Mouse (Mus musculus): Measurements from ENCODE around the gene Tm9sf4. TPM values are rescaled to one million over a fixed set of nuclear protein-coding genes. Genes with fewer than 3 reads are reported as not detected.

Tm9sf4 gene
- polyA plus RNA-seq, 1 experiment from 2014 or later, result 74.5 TPM

DNA sequence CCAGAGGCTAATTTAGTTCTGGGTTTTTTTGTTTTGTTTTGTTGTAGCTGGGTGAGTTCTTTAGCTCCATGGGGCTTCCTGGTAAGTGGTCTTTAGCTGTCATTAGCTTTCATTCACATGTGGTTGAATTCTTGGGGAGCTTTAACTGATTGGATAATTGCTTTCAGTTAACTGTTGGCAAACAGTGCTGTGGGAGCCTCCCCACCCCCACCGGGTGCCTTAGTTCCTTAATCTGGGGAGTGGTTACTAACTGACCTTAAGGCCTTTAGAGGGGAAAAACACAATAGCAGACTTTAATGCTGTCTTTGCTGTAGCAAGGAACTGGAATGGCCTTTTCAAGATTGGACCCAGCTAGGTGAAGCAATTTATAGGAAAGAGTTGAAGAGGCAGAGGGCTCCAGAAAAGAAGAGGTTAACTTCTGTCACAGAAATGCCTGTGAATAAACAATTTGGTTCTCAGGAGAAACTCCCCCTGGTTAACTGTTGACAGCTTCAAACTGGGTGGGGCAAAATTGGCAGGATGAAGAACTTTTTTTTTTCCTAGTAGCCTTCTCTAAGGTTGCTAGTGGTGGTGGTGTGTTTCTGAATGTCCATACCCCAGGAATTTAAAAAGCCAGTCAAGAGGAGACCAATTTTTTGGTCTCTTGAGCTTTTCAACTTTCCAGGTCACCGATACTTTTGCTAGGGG lies 7.2 kb downstream of the Tm9sf4 start:
- DNase-seq (ENCODE audit: low spot score), result no peak
- Histone ChIP-seq H3K9me3 (no peaks in the 10 kb centered on the region), H3K4me3 (no peak overlapping the region), H3K4me1 (replicated peaks) (peaks cover 26% of the 10 kb centered on the region), H3K27ac (no peak overlapping the region), H3K27me3 (ENCODE audit: insufficient read depth, poor library complexity, severe bottlenecking) (peaks cover 6% of the 10 kb centered on the region; the same call in 1 of the 2 replicates), H3K36me3 (peaks cover 43% of the 10 kb centered on the region)
- 10% methylated on average over 2 of the region's 2 CpGs for WGBS

DNA sequence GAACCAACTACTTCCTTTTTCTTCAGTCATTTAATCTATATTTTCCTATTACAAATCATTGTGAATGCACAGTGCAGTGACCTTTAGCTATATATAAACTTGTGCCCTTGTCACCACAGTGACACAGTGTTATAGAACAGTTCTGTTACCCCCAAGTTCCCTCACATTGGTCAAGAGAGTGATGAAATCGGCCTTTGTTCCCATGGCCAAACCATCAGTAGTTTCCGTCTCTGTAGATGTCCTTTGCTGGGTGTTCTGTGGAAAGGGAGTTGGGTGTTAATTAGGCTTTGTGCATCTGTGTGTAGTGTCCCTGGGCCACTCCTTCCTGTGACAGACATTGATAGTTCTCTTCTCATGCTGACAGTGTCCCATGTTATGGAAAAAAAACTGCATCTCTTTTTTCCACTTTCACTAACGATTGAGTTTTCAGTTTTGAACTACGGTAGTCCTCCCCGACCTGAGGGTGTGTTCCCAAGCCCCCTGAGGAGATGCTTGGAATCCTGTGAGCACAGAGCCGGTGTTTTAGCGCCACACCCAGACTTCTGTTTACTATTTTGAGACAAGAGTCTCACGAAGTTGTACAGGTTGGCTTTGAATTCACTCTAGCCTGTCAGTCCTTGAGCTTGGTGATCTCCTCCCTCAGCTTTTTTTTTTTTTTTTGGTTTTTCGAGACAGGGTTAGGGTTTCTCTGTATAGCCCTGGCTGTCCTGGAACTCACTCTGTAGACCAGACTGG lies 9.6 kb downstream of the Tm9sf4 start:
- 88% methylated on average over 9 of the region's 9 CpGs for WGBS
- H3K4me3 ChIP-seq, result no peak overlapping the region
- 0 out of 2 replicates have a peak, but pooled peaks cover 6% of the 10 kb centered on the region for H3K27me3 ChIP-seq (ENCODE audit: insufficient read depth, poor library complexity, severe bottlenecking)
- peaks cover 26% of the 10 kb centered on the region for H3K4me1 ChIP-seq (replicated peaks)
- H3K36me3 ChIP-seq, result peaks cover 31% of the 10 kb centered on the region
- DNase-seq (ENCODE audit: low spot score), result no peak
- H3K9me3 ChIP-seq, result no peaks in the 10 kb centered on the region
- H3K27ac ChIP-seq, result no peak overlapping the region

DNA sequence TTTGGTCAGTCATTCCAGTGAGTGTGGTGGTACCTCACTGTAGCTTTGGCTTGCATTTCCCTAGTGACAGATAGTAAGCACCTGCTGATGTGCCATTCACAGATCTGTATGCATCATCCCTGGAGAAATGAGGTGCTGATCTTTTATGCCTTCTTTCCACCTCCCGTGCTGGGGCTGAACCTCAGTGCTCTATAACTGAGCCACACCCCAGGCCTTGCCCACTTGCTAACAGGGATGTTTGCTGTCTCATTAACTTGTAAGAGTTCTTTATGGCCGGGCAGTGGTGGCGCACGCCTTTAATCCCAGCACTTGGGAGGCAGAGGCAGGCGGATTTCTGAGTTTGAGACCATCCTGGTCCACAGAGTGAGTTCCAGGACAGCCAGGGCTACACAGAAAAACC lies 10.9 kb downstream of the Tm9sf4 start:
- H3K4me1 ChIP-seq (replicated peaks), result peaks cover 26% of the 10 kb centered on the region
- 0 out of 2 replicates have a peak, but pooled peaks cover 2% of the 10 kb centered on the region for H3K27me3 ChIP-seq (ENCODE audit: insufficient read depth, poor library complexity, severe bottlenecking)
- H3K36me3 ChIP-seq, result peaks cover 21% of the 10 kb centered on the region
- no peaks in the 10 kb centered on the region for H3K9me3 ChIP-seq
- H3K27ac ChIP-seq, result no peak overlapping the region
- no peak for DNase-seq (ENCODE audit: low spot score)
- whole genome bisulfite sequencing, result 95% methylated on average over 5 of the region's 5 CpGs
- no peak overlapping the region for H3K4me3 ChIP-seq

DNA sequence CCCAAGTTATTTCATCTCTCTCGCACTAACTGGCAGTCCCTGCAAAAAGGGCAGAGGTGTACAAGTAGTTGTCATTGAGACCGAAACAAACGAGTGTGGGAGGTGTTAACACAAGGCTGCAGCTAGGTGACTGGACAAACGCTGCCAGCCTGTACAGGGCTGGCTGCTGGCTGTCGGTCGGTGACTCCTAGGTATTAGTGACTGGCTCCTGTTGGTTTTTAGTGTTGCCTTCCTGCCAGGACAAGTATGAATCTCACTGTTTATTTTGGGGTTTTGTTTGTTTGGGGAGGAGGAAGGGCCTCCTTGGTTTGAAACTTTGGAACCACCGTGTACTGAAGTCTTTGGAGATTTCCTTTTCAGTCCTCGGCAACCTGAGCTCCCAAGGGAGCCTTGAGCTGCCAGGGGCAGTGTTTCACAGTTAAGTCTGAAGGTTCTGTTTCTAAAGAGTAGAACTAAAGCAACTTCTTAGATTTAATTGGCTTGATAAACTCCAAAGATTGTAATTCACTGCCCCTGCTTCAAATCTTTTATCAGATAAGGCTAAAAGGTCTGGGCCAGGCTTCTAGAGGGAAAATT lies 15.0 kb downstream of the Tm9sf4 start:
- Histone ChIP-seq H3K9me3 (no peaks in the 10 kb centered on the region), H3K27ac (no peak overlapping the region), H3K4me3 (no peak overlapping the region), H3K4me1 (replicated peaks) (peaks cover 6% of the 10 kb centered on the region; the same call in 1 of the 2 replicates), H3K36me3 (peaks cover 38% of the 10 kb centered on the region), H3K27me3 (ENCODE audit: insufficient read depth, poor library complexity, severe bottlenecking) (no peaks in the 10 kb centered on the region)
- WGBS, result 72% methylated on average over 8 of the region's 8 CpGs
- DNase-seq (ENCODE audit: low spot score), result no peak

DNA sequence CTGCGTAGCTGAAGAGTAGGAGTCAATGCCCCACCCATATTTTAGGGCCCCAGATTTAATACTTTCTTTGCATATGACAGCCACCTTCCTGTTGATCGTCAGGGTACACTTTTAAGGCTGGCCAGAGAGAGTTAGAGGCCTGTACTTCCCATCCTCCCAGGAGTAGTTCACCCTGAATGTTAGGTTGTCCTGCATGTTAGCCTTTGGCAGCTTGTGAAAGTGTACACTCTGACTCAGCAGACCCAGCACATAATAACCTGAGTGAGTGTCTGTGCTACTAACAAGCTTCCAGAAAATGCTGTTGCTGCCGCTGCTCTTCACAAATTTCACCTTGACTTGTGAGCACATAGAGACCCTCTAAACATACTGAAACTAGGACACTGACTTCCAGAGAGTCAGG lies 16.1 kb downstream of the Tm9sf4 start:
- no peak for DNase-seq (ENCODE audit: low spot score)
- Histone ChIP-seq H3K27me3 (ENCODE audit: insufficient read depth, poor library complexity, severe bottlenecking) (no peaks in the 10 kb centered on the region), H3K27ac (no peak overlapping the region), H3K4me1 (replicated peaks) (peaks cover 6% of the 10 kb centered on the region; the same call in 1 of the 2 replicates), H3K36me3 (peaks cover 38% of the 10 kb centered on the region), H3K9me3 (no peaks in the 10 kb centered on the region), H3K4me3 (no peak overlapping the region)
- 96% methylated on average over 3 of the region's 3 CpGs for WGBS

DNA sequence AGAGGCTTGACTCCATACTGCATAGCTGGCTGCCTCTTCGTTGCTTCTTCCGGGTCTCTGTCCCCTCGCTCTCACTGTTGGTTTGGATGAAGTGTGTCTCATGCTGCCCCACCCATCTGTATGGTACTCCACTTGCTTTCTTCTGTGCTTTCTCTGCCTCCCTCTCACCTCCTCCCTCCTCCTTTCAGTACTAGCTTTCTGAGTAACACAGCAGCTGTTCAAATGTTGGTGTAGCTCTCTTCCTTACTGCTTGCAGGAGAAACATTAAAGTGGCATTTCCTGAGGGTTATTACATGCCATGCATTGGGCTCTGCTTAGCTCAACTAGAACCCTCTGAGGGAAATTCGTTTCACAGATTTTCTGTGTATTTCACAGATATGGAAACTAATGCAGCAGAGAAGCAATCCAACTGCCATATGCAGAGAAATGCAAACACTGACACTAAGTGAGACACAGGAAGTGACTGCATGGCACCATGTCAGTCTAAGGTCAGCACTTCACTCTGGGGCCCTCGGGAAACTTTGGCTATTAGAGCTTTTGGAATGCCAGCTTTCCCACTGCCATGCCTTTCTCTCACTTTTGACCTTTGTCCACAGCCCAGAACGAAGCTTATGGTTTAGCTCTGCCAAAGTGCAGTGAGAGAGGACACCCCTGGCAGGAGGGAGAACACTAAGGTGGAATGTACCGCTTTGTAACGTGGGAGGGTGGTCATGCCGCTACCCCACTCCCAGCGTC lies 18.2 kb downstream of the Tm9sf4 start:
- DNase-seq (ENCODE audit: low spot score), result no peak
- H3K4me1 ChIP-seq (replicated peaks), result peaks cover 6% of the 10 kb centered on the region; the same call in 1 of the 2 replicates
- H3K4me3 ChIP-seq, result no peak overlapping the region
- no peak overlapping the region for H3K27ac ChIP-seq
- peaks cover 59% of the 10 kb centered on the region for H3K36me3 ChIP-seq
- H3K27me3 ChIP-seq (ENCODE audit: insufficient read depth, poor library complexity, severe bottlenecking), result no peaks in the 10 kb centered on the region
- H3K9me3 ChIP-seq, result no peaks in the 10 kb centered on the region
- 86% methylated on average over 10 of the region's 10 CpGs for WGBS

DNA sequence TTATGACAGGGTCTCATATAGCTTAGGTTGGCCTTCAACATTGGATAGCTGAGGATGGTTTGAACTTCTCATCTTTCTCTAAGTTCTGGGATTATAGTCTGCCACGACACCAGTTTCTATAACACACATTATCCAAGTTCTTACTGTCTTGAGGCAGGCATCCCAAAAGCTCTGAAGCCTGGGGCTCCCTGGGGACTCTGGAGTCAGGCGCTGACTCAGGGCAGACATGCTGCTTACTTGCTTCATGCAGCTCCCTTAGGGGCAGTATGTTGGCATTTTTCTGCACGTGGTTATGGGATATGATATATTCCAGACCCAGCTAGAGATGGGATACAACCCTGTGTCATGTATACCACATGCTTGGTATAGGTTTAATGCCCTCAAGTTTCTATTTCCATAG lies 18.9 kb downstream of the Tm9sf4 start:
- DNase-seq (ENCODE audit: low spot score), result no peak
- H3K9me3 ChIP-seq, result no peaks in the 10 kb centered on the region
- H3K27me3 ChIP-seq (ENCODE audit: insufficient read depth, poor library complexity, severe bottlenecking), result no peaks in the 10 kb centered on the region
- H3K4me1 ChIP-seq (replicated peaks), result peaks cover 6% of the 10 kb centered on the region; the same call in 1 of the 2 replicates
- no peak overlapping the region for H3K27ac ChIP-seq
- 90% methylated on average over 3 of the region's 3 CpGs for WGBS
- peaks cover 66% of the 10 kb centered on the region for H3K36me3 ChIP-seq
- H3K4me3 ChIP-seq, result no peak overlapping the region

DNA sequence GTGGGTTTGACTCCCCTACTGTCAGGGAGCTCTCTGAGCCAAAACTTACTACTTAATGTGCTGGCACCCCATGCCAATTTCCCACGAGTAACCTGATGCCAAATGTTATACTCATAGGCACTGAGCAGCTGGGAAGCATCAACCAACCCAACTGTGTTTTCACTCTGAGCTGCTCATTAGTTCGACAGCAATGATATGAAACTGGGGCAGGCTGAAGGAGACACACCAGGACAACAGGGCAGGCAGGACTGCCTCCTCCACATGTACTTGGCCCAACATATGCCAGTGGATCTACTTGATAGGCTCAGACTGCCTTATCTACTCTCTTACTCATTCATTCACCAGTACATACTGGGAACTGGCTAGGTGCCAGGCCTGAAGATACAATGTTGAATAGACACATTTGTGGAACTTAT lies 25.1 kb downstream of the Tm9sf4 start:
- H3K4me3 ChIP-seq, result no peak overlapping the region
- H3K27me3 ChIP-seq (ENCODE audit: insufficient read depth, poor library complexity, severe bottlenecking), result no peaks in the 10 kb centered on the region
- no peak overlapping the region for H3K27ac ChIP-seq
- peaks cover 100% of the 10 kb centered on the region for H3K36me3 ChIP-seq
- H3K4me1 ChIP-seq (replicated peaks), result no peaks in the 10 kb centered on the region
- 92% methylated on average over 2 of the region's 2 CpGs for WGBS
- no peaks in the 10 kb centered on the region for H3K9me3 ChIP-seq
- DNase-seq (ENCODE audit: low spot score), result no peak

DNA sequence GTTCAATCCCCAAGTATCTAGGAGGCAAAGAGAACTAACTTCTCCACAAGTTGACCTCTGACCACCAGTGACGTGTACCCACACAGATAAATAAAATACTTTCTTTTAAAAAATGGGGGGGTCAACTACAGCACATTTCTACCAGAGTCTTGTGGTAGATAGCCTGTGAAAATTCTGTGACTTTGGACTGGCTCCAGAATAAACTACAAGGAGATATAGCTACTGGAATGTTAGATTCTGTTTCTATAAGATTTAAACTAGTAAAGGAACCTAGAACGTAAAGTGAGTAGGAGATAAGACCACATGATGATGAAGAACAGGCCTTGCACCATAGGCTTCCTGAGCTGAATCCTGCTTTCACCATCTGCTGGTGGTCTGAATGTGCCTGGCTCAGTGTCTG lies 26.7 kb downstream of the Tm9sf4 start:
- Histone ChIP-seq H3K9me3 (no peaks in the 10 kb centered on the region), H3K4me1 (replicated peaks) (no peaks in the 10 kb centered on the region), H3K27ac (no peak overlapping the region), H3K27me3 (ENCODE audit: insufficient read depth, poor library complexity, severe bottlenecking) (no peaks in the 10 kb centered on the region), H3K4me3 (no peak overlapping the region), H3K36me3 (peaks cover 100% of the 10 kb centered on the region)
- whole genome bisulfite sequencing, result 95% methylated on average over 2 of the region's 2 CpGs
- DNase-seq (ENCODE audit: low spot score), result no peak

DNA sequence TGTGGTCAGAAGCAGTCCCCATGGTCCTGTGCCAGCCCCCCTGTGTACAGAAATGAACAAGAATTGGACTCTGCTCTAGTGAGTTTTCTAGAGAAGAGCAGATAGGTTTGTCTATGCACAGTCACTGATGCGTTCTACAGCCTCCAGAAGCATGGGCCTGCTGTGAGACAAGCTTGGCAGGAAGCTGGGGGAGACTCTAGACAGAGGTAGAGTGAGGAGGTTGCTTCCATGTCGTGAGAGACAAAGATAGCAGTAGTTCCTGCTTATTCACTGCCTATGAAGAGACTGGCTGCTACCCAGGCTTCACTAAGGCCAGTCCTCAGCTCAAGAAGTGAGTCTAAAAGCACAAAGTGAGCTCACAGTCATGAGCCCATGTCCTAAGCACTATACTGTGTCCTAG lies 30.1 kb downstream of the Tm9sf4 start:
- DNase-seq (ENCODE audit: low spot score), result no peak
- WGBS, result 89% methylated on average over 2 of the region's 2 CpGs
- Histone ChIP-seq H3K4me3 (no peak overlapping the region), H3K36me3 (peaks cover 98% of the 10 kb centered on the region), H3K27me3 (ENCODE audit: insufficient read depth, poor library complexity, severe bottlenecking) (no peaks in the 10 kb centered on the region), H3K9me3 (no peaks in the 10 kb centered on the region), H3K4me1 (replicated peaks) (no peaks in the 10 kb centered on the region), H3K27ac (no peak overlapping the region)

DNA sequence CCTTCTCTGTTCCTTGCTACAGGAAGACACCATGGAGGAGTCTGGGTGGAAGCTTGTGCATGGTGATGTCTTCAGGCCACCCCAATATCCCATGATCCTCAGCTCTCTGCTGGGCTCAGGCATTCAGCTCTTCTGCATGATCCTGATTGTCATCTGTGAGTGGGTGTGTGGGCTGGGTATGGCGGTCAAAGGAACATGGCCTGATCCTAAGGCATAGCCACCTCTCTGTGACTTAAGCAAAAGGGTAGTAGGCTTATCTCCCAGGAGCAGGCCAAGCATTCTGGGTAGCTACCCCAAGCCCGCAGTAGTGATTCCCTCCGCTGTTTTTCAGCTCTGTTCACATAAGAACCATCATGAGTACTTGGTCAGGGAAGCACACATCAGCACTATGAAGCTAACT lies 33.2 kb downstream of the Tm9sf4 start:
- Histone ChIP-seq H3K9me3 (no peaks in the 10 kb centered on the region), H3K27me3 (ENCODE audit: insufficient read depth, poor library complexity, severe bottlenecking) (no peaks in the 10 kb centered on the region), H3K4me3 (no peak overlapping the region), H3K27ac (no peak overlapping the region), H3K36me3 (peaks cover 95% of the 10 kb centered on the region), H3K4me1 (replicated peaks) (no peaks in the 10 kb centered on the region)
- over 99% methylated on average over 3 of the region's 3 CpGs for WGBS
- DNase-seq (ENCODE audit: low spot score), result no peak

DNA sequence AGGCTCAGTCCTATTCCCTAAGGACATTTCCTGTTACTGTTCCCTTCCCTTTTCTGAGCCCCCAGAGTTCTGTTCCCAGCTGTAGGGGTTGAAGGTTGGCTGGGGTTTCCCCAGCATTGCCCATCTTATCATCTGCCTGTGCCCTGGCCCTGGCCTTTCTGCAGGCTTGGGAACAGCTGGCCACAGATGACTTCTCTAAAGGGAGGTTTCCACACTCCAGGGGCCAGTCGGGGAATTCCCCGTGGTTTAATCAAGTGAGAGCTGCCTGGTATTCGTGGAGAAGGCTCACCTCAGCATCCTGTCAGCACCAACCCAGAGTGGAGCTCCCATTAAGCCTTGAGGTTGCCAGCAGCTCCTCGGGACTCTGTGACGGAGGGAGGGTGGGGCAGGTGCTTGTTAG lies 37.4 kb downstream of the Tm9sf4 start:
- Histone ChIP-seq H3K27me3 (ENCODE audit: insufficient read depth, poor library complexity, severe bottlenecking) (no peaks in the 10 kb centered on the region), H3K27ac (no peak overlapping the region), H3K4me1 (replicated peaks) (peaks cover 5% of the 10 kb centered on the region), H3K9me3 (no peaks in the 10 kb centered on the region), H3K4me3 (no peak overlapping the region), H3K36me3 (peaks cover 89% of the 10 kb centered on the region)
- no peak for DNase-seq (ENCODE audit: low spot score)
- 74% methylated on average over 5 of the region's 5 CpGs for WGBS
